Mouse (Mus musculus): ENCODE measurements at regions not wholly inside any gene's neighbourhood (a gene's known extent, or its start where the extent isn't known, plus 50 kb on each side); places are given as distances from the start of the nearest gene placed in this dataset.

DNA sequence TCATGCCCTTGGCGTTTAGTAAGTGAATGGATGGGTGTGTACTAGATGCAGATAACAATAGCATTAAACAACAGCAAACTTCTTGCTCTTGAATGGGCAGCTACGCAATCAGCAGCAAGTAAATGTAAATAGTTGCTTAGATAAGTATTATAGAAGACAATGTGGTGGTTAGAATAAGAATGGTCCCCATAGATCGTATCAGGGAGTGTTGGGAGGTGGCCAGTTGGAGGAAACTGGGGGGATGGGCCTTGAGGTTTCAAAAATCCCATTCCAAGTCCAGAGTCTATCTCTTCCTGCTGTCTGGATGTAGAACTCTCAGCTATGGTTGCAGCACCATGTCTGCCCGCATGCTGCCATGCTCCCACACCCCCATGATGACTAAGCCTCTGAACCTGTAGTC, 88.0 kb upstream of the Ankrd28 start:
- no peaks in the 10 kb centered on the region for H3K36me3 ChIP-seq (replicated peaks; ENCODE audit: low read length)
- peaks cover 4% of the 10 kb centered on the region; the same call in 1 of the 2 replicates for H3K4me1 ChIP-seq
- peaks cover 4% of the 10 kb centered on the region for H3K27me3 ChIP-seq (replicated peaks)
- TF ChIP-seq GATA1 (IDR thresholded peaks at IDR 0.05; ENCODE audit: borderline replicate concordance, low read length) (no peak), FLI1 (IDR thresholded peaks at IDR 0.05; ENCODE audit: low read length) (no peak)
- H3K4me3 ChIP-seq (replicated peaks): no peak overlapping the region
- H3K9me3 ChIP-seq: peaks cover 29% of the 10 kb centered on the region

DNA sequence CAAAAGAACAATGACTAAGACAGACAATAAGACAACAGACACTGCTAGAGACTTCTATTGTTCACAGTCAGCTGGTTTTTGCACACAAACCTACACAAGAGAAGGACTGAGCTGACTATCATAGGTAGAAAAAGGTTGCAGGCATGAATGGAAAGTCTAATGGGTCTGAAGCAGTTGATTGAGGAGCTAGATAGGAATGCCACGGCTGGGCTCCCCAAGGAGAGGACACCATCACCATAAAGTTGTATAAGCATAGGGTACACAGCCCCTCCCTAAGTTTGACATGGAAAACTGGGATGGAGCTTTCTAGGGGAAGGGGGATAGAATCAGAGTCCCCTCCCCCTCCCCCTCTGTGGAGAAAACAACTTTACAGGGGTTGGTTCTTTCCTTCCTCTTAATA, 88.5 kb upstream of the Ankrd28 start:
- Histone ChIP-seq H3K36me3 (replicated peaks; ENCODE audit: low read length) (no peaks in the 10 kb centered on the region), H3K9me3 (peaks cover 31% of the 10 kb centered on the region), H3K27me3 (replicated peaks) (peaks cover 4% of the 10 kb centered on the region), H3K4me3 (replicated peaks) (no peak overlapping the region), H3K4me1 (peaks cover 4% of the 10 kb centered on the region; the same call in 1 of the 2 replicates)
- TF ChIP-seq FLI1 (IDR thresholded peaks at IDR 0.05; ENCODE audit: low read length): no peak
- no peak for TF ChIP-seq GATA1 (IDR thresholded peaks at IDR 0.05; ENCODE audit: borderline replicate concordance, low read length)

- Histone ChIP-seq H3K4me3 (replicated peaks) (no peak overlapping the region), H3K36me3 (replicated peaks; ENCODE audit: low read length) (no peaks in the 10 kb centered on the region)
- no peak for TF ChIP-seq FLI1 (IDR thresholded peaks at IDR 0.05; ENCODE audit: low read length)
- no peak for TF ChIP-seq GATA1 (IDR thresholded peaks at IDR 0.05; ENCODE audit: borderline replicate concordance, low read length)
Observed at GRCm38 (mm10) chr14:31929161-31929707, 98.8 kb upstream of the Ankrd28 start.

GRCm38 (mm10) chr14:31930367-31930766, 98.4 kb upstream of the Galnt15 start:
- no peak for TF ChIP-seq GATA1 (IDR thresholded peaks at IDR 0.05; ENCODE audit: borderline replicate concordance, low read length)
- TF ChIP-seq FLI1 (IDR thresholded peaks at IDR 0.05; ENCODE audit: low read length): no peak
- H3K4me3 ChIP-seq (replicated peaks): no peak overlapping the region
- H3K27me3 ChIP-seq (replicated peaks): peaks cover 14% of the 10 kb centered on the region
- no peaks in the 10 kb centered on the region for H3K36me3 ChIP-seq (replicated peaks; ENCODE audit: low read length)
- peaks cover 15% of the 10 kb centered on the region for H3K4me1 ChIP-seq
- H3K9me3 ChIP-seq: peaks cover 18% of the 10 kb centered on the region

More at GRCm38 (mm10) chr14:31929161-31929707, 98.8 kb upstream of the Ankrd28 start:
- Histone ChIP-seq H3K9me3 (peaks cover 29% of the 10 kb centered on the region), H3K27me3 (replicated peaks) (peaks cover 11% of the 10 kb centered on the region), H3K4me1 (peaks cover 10% of the 10 kb centered on the region)

DNA sequence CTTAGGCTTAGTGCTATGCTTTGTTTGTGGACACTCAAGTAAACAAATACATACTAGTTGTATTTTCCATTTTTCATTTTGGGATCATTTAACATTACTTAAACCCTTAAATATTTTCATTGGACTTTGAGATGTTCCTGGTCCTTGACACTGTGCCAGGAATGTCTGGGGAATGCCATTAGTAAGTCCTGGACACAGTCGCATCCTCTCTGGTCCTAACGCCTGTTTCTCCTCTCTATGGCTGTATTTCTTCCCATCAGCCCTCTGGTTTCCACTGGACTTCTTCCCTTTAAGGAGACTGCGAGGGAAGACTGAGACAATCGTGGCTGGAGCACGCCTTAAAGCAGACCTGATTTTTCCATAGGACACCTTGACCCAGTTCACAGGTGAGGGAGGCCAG, 96.8 kb upstream of the Galnt15 start:
- TF ChIP-seq FLI1 (IDR thresholded peaks at IDR 0.05; ENCODE audit: low read length): no peak
- Histone ChIP-seq H3K4me1 (peaks cover 21% of the 10 kb centered on the region), H3K9me3 (peaks cover 2% of the 10 kb centered on the region)

DNA sequence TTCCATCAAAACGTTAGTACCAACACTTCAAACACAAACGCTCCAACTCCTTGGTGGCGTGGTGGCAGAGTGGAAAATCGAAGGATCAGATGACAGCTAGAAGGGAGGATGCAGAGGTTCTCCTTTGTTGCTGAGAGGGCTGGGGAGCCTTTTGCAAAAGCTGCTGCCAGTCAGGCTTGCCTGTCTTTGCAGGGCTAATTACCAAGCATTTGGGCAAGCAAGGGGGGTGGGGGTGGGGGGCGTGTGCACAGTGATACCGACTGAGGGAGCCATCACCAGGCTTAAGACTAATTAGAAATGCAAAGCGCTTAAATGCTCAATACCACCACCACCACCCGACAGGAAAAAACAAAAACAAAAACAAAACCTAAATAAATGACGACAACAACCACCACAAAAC, 95.3 kb upstream of the Galnt15 start:
- Histone ChIP-seq H3K4me3 (replicated peaks) (no peak overlapping the region), H3K27me3 (replicated peaks) (peaks cover 15% of the 10 kb centered on the region), H3K4me1 (peaks cover 21% of the 10 kb centered on the region), H3K36me3 (replicated peaks; ENCODE audit: low read length) (no peaks in the 10 kb centered on the region), H3K9me3 (no peaks in the 10 kb centered on the region)
- no peak for TF ChIP-seq GATA1 (IDR thresholded peaks at IDR 0.05; ENCODE audit: borderline replicate concordance, low read length)
- TF ChIP-seq FLI1 (IDR thresholded peaks at IDR 0.05; ENCODE audit: low read length): no peak

More for the DNA sequence above, 96.8 kb upstream of the Galnt15 start:
- no peaks in the 10 kb centered on the region for H3K36me3 ChIP-seq (replicated peaks; ENCODE audit: low read length)
- peaks cover 15% of the 10 kb centered on the region for H3K27me3 ChIP-seq (replicated peaks)
- no peak overlapping the region for H3K4me3 ChIP-seq (replicated peaks)

GRCm38 (mm10) chr14:31933841-31934271, 94.9 kb upstream of the Galnt15 start:
- Histone ChIP-seq H3K4me3 (replicated peaks) (peak overlapping the region; percentile 81), H3K9me3 (no peaks in the 10 kb centered on the region), H3K4me1 (peaks cover 21% of the 10 kb centered on the region), H3K27me3 (replicated peaks) (peaks cover 15% of the 10 kb centered on the region), H3K36me3 (replicated peaks; ENCODE audit: low read length) (no peaks in the 10 kb centered on the region)
- no peak for TF ChIP-seq FLI1 (IDR thresholded peaks at IDR 0.05; ENCODE audit: low read length)
- TF ChIP-seq GATA1 (IDR thresholded peaks at IDR 0.05; ENCODE audit: borderline replicate concordance, low read length): no peak

- Histone ChIP-seq H3K9me3 (no peaks in the 10 kb centered on the region), H3K4me1 (peaks cover 21% of the 10 kb centered on the region), H3K36me3 (replicated peaks; ENCODE audit: low read length) (no peaks in the 10 kb centered on the region), H3K27me3 (replicated peaks) (peaks cover 15% of the 10 kb centered on the region), H3K4me3 (replicated peaks) (peak overlapping the region; percentile 47)
- TF ChIP-seq GATA1 (IDR thresholded peaks at IDR 0.05; ENCODE audit: borderline replicate concordance, low read length) (no peak), FLI1 (IDR thresholded peaks at IDR 0.05; ENCODE audit: low read length) (no peak)
Observed at GRCm38 (mm10) chr14:31934321-31934720, 94.5 kb upstream of the Galnt15 start.

- peaks cover 21% of the 10 kb centered on the region for H3K4me1 ChIP-seq
- TF ChIP-seq FLI1 (IDR thresholded peaks at IDR 0.05; ENCODE audit: low read length) (no peak), GATA1 (IDR thresholded peaks at IDR 0.05; ENCODE audit: borderline replicate concordance, low read length) (no peak)
- H3K36me3 ChIP-seq (replicated peaks; ENCODE audit: low read length): no peaks in the 10 kb centered on the region
- H3K27me3 ChIP-seq (replicated peaks): peaks cover 15% of the 10 kb centered on the region
- H3K4me3 ChIP-seq (replicated peaks): no peak overlapping the region
- no peaks in the 10 kb centered on the region for H3K9me3 ChIP-seq
Observed at GRCm38 (mm10) chr14:31934771-31935170, 94.0 kb upstream of the Galnt15 start.

DNA sequence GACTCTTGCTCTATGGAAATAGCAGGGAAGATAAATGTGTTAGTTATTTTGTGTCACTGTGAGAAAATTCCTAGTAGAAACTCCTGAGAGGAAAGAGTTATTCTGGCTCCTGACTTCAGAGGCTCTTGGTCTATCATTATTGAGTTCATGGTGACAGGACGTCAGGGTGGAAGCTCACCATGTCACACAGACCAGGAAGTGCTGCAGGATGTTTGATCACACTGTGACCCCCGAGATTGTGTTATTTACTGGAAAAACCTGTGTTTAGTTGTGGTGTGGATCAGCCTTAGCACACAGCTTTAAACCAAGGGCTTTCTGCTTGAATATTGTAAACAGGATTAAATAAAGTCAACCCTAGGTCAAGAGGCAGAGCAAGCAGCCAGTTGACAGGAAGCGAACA, 93.4 kb upstream of the Galnt15 start:
- Histone ChIP-seq H3K4me3 (replicated peaks) (no peak overlapping the region), H3K4me1 (peaks cover 21% of the 10 kb centered on the region), H3K36me3 (replicated peaks; ENCODE audit: low read length) (no peaks in the 10 kb centered on the region), H3K9me3 (no peaks in the 10 kb centered on the region), H3K27me3 (replicated peaks) (peaks cover 15% of the 10 kb centered on the region)
- TF ChIP-seq FLI1 (IDR thresholded peaks at IDR 0.05; ENCODE audit: low read length): no peak
- no peak for TF ChIP-seq GATA1 (IDR thresholded peaks at IDR 0.05; ENCODE audit: borderline replicate concordance, low read length)
